Mouse (Mus musculus): ENCODE measurements around the gene Trmt2a.

The Trmt2a gene

GRCm38 (mm10) chr16:18247521-18248399, 719 bp upstream of the Trmt2a start:
- TF ChIP-seq GATA4 (IDR thresholded peaks at IDR 0.05; ENCODE audit: insufficient replicate concordance, low read length) = no peak

GRCm38 (mm10) chr16:18249364-18249967, 987 bp downstream of the Trmt2a start:
- no peak for TF ChIP-seq GATA4 (IDR thresholded peaks at IDR 0.05; ENCODE audit: insufficient replicate concordance, low read length)

GRCm38 (mm10) chr16:18250231-18250630, 1.8 kb downstream of the Trmt2a start:
- no peak for TF ChIP-seq GATA4 (IDR thresholded peaks at IDR 0.05; ENCODE audit: insufficient replicate concordance, low read length)

- TF ChIP-seq GATA4 (IDR thresholded peaks at IDR 0.05; ENCODE audit: insufficient replicate concordance, low read length) = no peak
These were observed 2.6 kb downstream of the Trmt2a start for GRCm38 (mm10) chr16:18250828-18251790.

- TF ChIP-seq GATA4 (IDR thresholded peaks at IDR 0.05; ENCODE audit: insufficient replicate concordance, low read length) = no peak
These were observed 4.3 kb downstream of the Trmt2a start for GRCm38 (mm10) chr16:18252736-18253135.

- no peak for TF ChIP-seq GATA4 (IDR thresholded peaks at IDR 0.05; ENCODE audit: insufficient replicate concordance, low read length)
These were observed 5.4 kb downstream of the Trmt2a start for GRCm38 (mm10) chr16:18253866-18254265.

- no peak for TF ChIP-seq GATA4 (IDR thresholded peaks at IDR 0.05; ENCODE audit: insufficient replicate concordance, low read length)
These were observed 9.7 kb downstream of the Trmt2a start, which contains the start of gene Gm49776 for GRCm38 (mm10) chr16:18258221-18258620. Gene Gm49776 (minus strand): TSS chr16:18258321.

GRCm38 (mm10) chr16:18265024-18265423, 16.5 kb downstream of the Trmt2a start:
- no peak for TF ChIP-seq GATA4 (IDR thresholded peaks at IDR 0.05; ENCODE audit: insufficient replicate concordance, low read length)

GRCm38 (mm10) chr16:18268182-18268581, 19.7 kb downstream of the Trmt2a start:
- no peak for TF ChIP-seq GATA4 (IDR thresholded peaks at IDR 0.05; ENCODE audit: insufficient replicate concordance, low read length)

- no peak for TF ChIP-seq GATA4 (IDR thresholded peaks at IDR 0.05; ENCODE audit: insufficient replicate concordance, low read length)
These were observed 26.7 kb downstream of the Trmt2a start for GRCm38 (mm10) chr16:18275166-18275565.

- TF ChIP-seq GATA4 (IDR thresholded peaks at IDR 0.05; ENCODE audit: insufficient replicate concordance, low read length) = no peak
These were observed 39.7 kb downstream of the Trmt2a start for GRCm38 (mm10) chr16:18288166-18288565.

- no peak for TF ChIP-seq GATA4 (IDR thresholded peaks at IDR 0.05; ENCODE audit: insufficient replicate concordance, low read length)
These were observed 40.1 kb downstream of the Trmt2a start for GRCm38 (mm10) chr16:18288581-18289061.

- peak; percentile 36; the same call in 1 of the 2 replicates for TF ChIP-seq GATA4 (IDR thresholded peaks at IDR 0.05; ENCODE audit: insufficient replicate concordance, low read length)
These were observed 40.6 kb downstream of the Trmt2a start, which contains the start of gene Dgcr8 for GRCm38 (mm10) chr16:18289067-18289588. Gene Dgcr8 (minus strand): TSS chr16:18289246.
